Mouse (Mus musculus) heart, postnatal 0 days (tissue): ENCODE measurements around the gene Ldlr.

ENCODE experiments used
- CTCF ChIP-seq: IDR thresholded peaks from 2 replicates; pipeline ENCODE4 v1.5.1; 2016; ENCODE audit warnings: antibody characterized with exemption, control low read depth, low read depth
- EP300 ChIP-seq: IDR thresholded peaks from 2 replicates; pipeline ENCODE4 v1.6.1; 2016; ENCODE audit warnings: antibody characterized with exemption, low read depth

- no peak for TF ChIP-seq CTCF
- no peak for TF ChIP-seq EP300
Measured at GRCm38 (mm10) chr9:21762135-21762534, 38.9 kb downstream of the Ldlr start.
